Mouse (Mus musculus) layer of hippocampus, adult 2 months (tissue): ENCODE data around the gene Fdxacb1. TPM values are rescaled to one million over a fixed set of nuclear protein-coding genes. Genes with fewer than 3 reads are reported as not detected.

Experiments used
- DNase-seq, 2 experiments: peaks; one replicate each; pipeline ENCODE4 v3.0.0; 2022; ENCODE audit warnings: low spot score in 2 of 2
- H3K27ac ChIP-seq: fragments of 200-600 bp; 2 replicates; pipeline ENCODE4 v1.8.1; 2022
- H3K4me3 ChIP-seq: fragments of 200-600 bp; 2 replicates; pipeline ENCODE4 v1.8.1; 2022; ENCODE audit warnings: mild to moderate bottlenecking
- CTCF ChIP-seq: fragments of 200-600 bp; conservative IDR thresholded peaks from 2 replicates; pipeline ENCODE4 v1.8.1; 2022; ENCODE audit warnings: antibody characterized with exemption, mild to moderate bottlenecking, moderate library complexity
- long read RNA-seq, 2 experiments: library from polyadenylated mRNA; stranded (forward); transcript quantifications; one replicate each; pipeline ENCODE4 v2.0.0; 2021; ENCODE audit warnings: borderline mapping rate in 2 of 2
- total RNA-seq, 2 experiments: library from RNA; stranded (reverse); gene quantifications; 2 replicates each; pipeline ENCODE4 v1.2.3; 2021

Gene Fdxacb1
- 1 to 10 TPM; 5.5 to 6.3 TPM for total RNA-seq
- long read RNA-seq, experiment 1, partial matches to known transcripts: 0 of 3 reads
- long read RNA-seq, experiment 1, other reads (novel, unspliced or antisense): 0 of 3 reads
- long read RNA-seq, experiment 2, transcript Fdxacb1-201 (5 exons, 2,658 nt): major isoform, 8 of 12 reads
- long read RNA-seq, experiment 2, partial matches to known transcripts: 1 of 12 reads
- long read RNA-seq, experiment 2, other reads (novel, unspliced or antisense): 3 of 12 reads

DNA sequence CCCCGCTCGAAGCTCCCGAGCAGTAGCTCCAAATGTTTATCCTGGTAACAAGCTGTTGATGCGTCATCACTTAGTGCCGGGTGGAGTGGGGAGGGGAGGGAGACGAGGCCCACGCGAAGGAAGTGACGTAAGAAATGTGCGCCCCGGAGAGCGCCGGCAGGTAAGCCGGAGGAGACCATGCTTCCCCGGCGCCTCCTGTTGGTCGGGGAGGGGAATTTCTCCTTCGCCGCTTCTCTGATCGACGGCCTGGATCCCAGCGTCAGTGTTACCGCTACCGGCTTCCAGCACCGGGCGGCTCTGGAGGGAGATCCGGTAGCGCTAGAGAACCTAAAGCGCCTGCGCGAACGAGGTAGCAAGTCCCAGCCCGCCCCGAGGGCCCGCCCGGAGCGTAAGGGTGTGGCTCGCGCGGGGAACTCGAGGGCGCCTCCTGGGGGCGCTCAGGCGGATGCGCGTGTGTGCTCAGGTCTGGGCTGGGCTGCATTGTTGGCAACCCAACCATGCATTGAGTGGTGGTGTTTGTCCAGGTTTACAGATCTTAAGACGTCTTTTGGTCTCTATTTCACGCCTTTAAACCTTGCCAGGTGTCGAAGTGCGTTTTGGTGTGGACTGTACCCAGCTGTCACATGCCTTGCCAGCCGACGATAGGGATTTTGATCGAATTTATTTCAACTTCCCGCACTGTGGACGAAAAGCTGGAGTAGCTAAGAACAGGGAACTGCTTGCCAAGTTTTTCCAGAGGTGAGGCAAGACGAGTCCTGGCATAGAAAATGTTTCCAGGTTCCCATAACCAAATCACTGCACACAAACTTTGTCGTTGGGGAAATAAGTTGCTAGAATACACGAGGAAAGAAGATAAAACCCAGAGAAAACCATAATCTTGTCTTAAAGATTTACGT, at the start of gene Fdxacb1:
TSS of gene Fdxacb1 (plus strand) at position 130 of the 896 bp plus-strand sequence.
- Histone ChIP-seq H3K4me3 (peak within 1 kb of the TSS; percentile 78), H3K27ac (peak within 1 kb of the TSS; percentile 97)
- peak; percentile 96; the same call in 1 of the 2 replicates for TF ChIP-seq CTCF
- peak; percentile 99 for DNase-seq

DNA sequence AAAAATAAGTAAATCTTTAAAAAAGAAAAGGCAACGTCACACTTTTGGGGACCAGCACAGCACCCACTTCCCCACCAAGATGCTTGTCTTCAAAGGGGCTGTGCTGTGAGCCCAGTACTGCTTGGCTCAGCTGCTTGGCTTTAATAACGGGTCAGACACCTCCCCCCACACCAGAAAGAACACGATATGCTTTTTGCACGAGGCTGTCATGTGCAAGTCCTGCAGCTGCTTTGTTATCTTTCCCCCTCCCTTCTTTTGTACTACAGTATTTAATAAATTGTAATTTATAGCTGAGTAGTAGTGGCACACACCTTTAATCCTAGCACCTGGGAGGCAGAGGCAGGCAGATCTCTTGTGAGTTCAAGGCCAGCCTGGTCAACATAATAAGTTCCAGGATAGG, 49.2 kb upstream of the Fdxacb1 start:
- Histone ChIP-seq H3K27ac (no peak overlapping the region), H3K4me3 (no peak overlapping the region)
- no peak for TF ChIP-seq CTCF
- no peak for DNase-seq

DNA sequence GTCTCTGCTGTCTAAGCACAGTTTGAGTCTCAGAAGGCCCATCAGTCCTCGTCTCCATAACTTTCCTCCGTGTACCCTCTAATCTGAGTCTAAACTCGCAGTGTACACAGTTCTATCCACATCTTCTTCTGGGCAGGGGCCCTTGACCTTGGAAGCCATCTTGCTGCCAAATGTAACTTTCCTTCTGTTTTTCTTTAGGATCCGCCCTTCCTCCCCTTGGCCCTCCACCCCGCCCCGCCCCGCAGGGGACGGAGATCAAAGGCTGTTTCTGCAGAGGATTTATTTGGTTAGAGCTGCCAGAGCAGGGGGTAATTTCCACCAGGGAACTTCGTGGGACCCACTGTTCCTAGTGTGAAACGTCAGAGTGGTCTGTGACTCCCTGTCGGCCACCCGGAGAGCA, 47.0 kb upstream of the Fdxacb1 start:
- TF ChIP-seq CTCF: no peak
- DNase-seq: no peak
- Histone ChIP-seq H3K4me3 (no peak overlapping the region), H3K27ac (peak overlapping the region; percentile 51; the same call in 1 of the 2 replicates)

DNA sequence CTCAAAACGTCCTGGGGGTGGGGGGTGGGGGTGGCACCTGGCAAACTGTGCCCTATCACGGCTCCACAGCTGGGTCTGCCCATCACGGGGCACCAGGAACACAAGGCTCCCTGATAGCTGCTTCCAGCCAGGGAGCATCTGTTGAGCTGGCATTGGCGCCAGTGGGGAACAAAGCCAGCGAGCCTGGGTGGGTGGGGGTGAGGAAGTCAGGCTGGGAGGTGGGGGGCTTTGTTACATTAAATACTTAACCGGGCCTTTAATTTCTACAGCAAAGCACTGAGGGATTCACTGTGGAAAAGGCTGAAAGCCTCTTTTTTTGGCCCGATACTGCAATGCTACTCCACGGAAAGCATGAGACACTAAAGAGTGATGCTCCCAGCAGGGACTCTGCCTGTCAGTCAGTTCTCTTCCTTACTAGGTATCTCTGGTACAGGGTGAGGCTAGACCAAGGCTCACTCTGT, 45.6 kb upstream of the Fdxacb1 start:
- Histone ChIP-seq H3K27ac (peak overlapping the region; percentile 63), H3K4me3 (no peak overlapping the region)
- TF ChIP-seq CTCF: no peak
- DNase-seq: peak in 1 of 2 experiments; percentile 34

DNA sequence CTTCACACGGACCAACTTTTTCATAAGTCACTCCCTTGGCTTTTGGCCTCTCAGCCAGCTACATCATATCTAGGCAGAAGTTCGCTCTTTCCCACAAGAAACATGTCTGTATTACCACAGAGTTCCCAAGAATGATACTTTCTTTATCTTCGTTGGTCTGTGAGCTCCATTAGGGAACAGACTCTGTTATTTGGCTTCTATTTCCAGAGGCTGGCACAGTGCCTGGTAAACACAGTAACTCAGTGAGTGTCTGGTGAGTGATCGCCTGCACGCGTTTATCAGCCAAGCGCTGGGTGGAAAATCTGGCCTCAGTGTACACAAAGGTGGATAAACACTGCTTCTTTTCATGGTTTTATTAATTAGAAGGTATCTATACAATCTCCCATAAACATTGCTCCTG, 44.6 kb upstream of the Fdxacb1 start:
- Histone ChIP-seq H3K27ac (peak overlapping the region; percentile 63), H3K4me3 (no peak overlapping the region; the same call in 1 of the 2 replicates)
- peak; percentile 75 to 77 for DNase-seq
- TF ChIP-seq CTCF: no peak

DNA sequence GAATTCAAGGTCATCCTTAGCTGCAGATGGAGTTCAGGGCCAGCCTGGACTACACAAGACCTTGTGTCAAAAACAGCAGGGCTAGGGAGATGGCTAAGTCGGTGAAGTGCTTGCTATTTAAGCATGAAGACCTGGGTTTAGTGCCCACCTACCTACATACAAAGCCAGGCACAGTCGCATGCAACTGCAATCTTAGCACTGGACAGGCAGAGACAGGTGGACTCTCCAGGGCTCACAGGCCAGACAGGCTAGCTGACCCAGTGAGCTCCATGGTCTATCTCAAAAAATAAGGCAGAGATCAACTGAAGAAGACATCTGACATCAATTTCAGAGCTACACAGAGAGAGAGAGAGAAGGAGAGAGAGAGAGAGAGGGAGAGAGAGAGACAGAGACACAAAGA, 43.9 kb upstream of the Fdxacb1 start:
- no peak for TF ChIP-seq CTCF
- peak overlapping the region; percentile 63; the same call in 1 of the 2 replicates for H3K27ac ChIP-seq
- no peak for DNase-seq
- no peak overlapping the region for H3K4me3 ChIP-seq

DNA sequence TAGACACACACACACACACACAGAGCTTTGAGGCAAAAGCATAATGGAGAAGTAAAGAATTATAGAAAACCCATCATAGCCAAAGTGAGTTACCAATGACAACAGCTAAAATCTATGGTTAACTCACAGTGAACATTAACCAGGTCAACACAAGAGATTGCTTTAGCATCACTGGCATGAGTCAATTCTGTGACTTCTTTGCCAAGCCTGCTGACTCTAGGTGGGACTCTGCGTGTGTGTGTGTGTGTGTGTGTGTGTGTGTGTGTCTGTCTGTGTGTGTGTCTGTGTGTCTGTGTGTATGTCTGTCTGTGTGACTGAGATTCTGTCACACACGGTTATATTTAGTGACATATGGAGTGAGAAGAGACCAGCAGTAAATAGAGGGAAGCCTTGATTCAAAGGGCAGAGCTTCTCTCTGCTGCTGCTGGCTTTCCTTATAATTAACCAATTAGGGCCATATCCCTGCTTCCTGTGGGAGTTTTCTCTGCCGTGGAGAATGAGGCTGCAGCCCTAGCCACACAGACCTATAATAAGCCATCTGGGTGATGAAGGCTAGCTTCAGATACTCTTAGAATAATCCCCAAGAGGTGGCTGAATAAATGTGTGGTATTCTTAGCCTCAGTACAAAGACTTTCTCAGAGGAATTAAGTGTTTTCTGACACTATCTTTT, 43.2 kb upstream of the Fdxacb1 start:
- TF ChIP-seq CTCF: no peak
- no peak for DNase-seq
- Histone ChIP-seq H3K4me3 (no peak overlapping the region), H3K27ac (no peak overlapping the region)

DNA sequence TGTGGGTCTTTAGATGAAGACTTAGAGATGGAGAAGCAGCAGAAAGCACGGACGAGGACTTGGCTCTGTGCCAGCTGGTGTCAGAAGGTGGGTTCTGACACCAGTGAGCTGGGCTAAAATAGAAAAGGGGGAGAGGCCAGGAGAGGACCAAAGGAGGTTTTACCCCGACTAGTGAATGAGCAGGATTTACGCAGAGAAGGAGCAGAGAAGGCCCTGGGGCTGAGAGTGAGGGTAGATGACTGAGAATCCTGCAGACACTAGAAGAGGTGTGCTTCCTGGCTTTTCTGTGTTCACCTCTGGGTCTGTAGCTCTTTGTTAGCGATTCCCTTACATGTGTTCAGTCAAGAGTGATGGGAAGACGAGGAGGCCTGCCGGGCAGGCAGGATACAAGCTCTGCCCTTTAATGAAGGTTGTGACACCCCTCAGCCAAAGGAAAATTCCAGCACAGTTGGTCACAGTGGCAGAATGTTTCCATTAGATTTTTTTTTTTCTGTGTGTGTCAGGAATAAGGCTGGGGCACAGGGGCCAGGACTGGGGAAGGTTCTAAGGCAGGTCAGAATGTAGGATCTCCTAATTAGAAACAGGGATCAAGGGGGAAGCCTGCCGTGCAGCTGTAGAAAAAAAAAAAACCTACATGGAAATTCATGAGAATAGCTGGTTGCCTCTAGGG, 42.0 kb upstream of the Fdxacb1 start:
- Histone ChIP-seq H3K4me3 (no peak overlapping the region), H3K27ac (peak overlapping the region; percentile 12; the same call in 1 of the 2 replicates)
- DNase-seq: no peak
- no peak for TF ChIP-seq CTCF

DNA sequence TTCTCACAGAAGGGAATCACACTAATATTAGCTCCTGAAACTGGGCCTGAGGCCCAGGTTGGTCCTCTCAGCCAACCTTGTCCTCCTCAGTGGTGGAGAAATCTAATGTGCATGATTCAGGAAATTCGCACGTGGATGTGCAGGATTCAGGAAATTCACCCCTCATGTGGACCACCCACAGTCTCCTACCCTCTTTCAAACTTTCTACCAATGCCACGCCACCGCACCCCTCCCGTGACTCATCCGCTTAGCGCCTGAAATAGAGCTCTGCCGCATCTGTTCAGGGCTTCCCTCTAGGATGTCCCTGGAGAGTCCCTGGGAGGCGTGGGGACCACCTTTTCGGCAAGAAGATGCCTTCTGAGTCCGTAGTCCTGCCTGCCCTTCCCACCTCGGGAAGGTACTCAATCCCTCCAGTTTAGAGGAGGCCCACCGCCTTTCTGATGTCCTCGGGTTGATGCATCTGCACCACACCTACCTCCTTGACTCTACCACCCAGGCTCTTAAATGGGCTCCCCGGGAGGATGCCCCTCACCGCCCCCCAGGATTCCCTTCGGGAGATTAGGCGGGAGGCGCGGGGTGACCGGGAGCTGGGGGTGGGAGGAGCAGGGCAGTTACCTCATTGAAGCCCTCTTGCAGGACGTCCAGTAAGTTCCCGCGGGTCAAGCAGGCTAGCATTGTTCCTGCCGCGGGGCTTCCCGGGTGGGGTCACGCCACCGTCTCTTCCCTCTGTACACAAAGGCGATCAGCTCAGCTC, 40.7 kb upstream of the Fdxacb1 start:
- Histone ChIP-seq H3K4me3 (peak overlapping the region; percentile 65), H3K27ac (peak overlapping the region; percentile 85)
- TF ChIP-seq CTCF: no peak
- DNase-seq: peak in 1 of 2 experiments; percentile 53

DNA sequence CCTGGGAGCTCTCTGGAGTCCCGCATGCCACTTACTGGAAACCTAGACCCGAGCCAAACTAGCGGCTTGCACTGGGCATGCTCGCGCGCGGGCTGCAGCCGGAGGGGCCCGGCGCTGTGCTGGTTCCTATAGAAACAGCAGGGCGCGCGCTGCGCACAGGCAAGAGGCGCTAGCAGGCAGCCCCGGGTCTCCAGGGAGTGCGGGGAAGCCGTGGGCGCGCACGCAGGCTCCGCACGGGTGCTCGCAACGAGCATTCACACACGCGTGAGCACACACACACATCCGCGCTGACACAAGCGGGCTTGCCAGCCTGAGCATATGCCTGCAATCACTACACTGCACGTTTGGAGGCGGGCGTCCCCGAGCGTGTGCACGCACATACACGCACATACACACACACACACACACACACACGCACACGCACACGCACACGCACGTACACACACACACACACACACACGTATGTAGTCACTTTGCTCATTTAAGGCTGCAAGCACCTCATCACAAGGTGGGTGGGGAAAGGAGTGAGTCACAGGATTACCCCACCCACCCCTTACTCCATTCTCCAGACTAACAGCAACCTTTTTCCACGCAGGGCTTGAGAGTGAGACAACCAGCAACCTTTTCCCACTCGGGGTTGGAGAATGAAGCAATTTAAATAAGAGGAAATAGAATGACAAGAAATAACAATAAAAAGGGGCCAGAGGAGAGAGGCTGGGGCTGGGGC, 39.9 kb upstream of the Fdxacb1 start:
- Histone ChIP-seq H3K27ac (peak overlapping the region; percentile 85), H3K4me3 (peak overlapping the region; percentile 65)
- peak; percentile 34; the same call in 1 of the 2 replicates for TF ChIP-seq CTCF
- DNase-seq: peak; percentile 82 to 89

DNA sequence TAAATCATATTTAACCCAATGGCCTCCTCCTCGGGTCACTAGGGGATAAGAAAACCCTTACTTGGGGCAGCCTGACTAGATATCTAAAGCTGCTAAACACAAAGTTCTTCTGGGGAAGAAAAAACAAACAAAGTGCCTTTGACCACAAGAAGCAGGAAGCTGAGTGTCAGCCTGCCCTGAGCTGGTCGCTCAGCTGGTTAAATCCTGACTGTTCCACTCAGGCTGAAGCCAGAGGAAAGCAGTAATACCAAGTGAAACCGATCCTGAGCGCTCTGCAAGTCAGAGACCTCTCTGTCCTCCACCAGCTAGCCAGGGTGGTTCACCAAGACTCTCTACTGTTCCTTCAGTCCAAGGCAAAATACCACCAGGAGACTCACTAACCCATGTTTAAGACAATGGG, 38.4 kb upstream of the Fdxacb1 start:
- DNase-seq: no peak
- no peak overlapping the region for H3K4me3 ChIP-seq
- TF ChIP-seq CTCF: no peak
- H3K27ac ChIP-seq: peak overlapping the region; percentile 15; the same call in 1 of the 2 replicates
